Mouse (Mus musculus) thymus, adult 2 months (tissue): ENCODE results near the gene Plcb1.

ENCODE experiments used
- CTCF ChIP-seq: fragments of 200-500 bp; IDR thresholded peaks from 2 replicates; pipeline ENCODE4 v1.5.1; 2012; ENCODE audit warnings: mild to moderate bottlenecking, control low read depth, low read length, moderate library complexity, borderline replicate concordance; ENCODE audit not compliant: control insufficient read depth, poor library complexity, insufficient read depth; ENCODE audit errors: extremely low read depth
- POLR2A ChIP-seq: fragments of 200-500 bp; IDR thresholded peaks from 2 replicates; pipeline ENCODE4 v1.6.1; 2012; ENCODE audit warnings: mild to moderate bottlenecking, low read length, control low read depth, moderate library complexity; ENCODE audit not compliant: control insufficient read depth, poor library complexity, insufficient read depth; ENCODE audit errors: extremely low read depth

DNA sequence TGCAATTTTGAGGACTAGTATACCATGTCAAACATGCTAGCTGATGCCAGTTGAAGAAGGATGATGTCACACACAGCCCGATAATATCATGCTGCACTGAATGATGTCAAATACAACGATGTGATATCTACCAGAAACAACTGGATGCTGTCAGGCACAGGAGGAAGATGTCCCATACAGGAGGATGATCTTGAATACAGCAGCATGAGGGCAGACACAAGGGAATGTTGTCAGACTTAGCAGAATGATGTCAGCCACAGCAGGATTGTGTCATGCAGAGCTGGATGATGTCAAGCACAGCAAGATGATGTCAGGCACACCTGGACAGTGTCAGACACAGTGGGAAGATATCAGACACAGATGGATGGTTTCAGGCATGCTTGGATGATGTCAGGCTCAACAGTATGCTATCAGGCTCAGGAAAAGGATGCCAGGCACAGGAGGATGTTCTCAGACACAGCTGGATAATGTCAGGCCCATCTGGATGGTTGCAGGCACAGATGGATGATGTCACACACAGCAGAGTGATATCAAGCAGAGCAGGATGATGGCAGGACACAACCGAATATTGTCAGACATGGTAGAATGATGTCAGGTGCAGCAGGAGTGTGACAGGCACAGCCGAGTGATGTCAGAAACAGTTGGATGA, 338.0 kb downstream of the Plcb1 start:
- TF ChIP-seq CTCF (no peak), POLR2A (no peak)
